Mouse (Mus musculus) induced T-regulatory cell, adult 2 months (primary cell): ENCODE measurements around the gene Hck.
A peak's percentile ranks its signal among the peaks of the same experiment; 100 is the strongest.

Source experiments
- DNase-seq: peaks from one replicate; pipeline ENCODE4 v3.0.0-alpha.2; 2012; ENCODE audit warnings: low read depth

Gene Hck

DNA sequence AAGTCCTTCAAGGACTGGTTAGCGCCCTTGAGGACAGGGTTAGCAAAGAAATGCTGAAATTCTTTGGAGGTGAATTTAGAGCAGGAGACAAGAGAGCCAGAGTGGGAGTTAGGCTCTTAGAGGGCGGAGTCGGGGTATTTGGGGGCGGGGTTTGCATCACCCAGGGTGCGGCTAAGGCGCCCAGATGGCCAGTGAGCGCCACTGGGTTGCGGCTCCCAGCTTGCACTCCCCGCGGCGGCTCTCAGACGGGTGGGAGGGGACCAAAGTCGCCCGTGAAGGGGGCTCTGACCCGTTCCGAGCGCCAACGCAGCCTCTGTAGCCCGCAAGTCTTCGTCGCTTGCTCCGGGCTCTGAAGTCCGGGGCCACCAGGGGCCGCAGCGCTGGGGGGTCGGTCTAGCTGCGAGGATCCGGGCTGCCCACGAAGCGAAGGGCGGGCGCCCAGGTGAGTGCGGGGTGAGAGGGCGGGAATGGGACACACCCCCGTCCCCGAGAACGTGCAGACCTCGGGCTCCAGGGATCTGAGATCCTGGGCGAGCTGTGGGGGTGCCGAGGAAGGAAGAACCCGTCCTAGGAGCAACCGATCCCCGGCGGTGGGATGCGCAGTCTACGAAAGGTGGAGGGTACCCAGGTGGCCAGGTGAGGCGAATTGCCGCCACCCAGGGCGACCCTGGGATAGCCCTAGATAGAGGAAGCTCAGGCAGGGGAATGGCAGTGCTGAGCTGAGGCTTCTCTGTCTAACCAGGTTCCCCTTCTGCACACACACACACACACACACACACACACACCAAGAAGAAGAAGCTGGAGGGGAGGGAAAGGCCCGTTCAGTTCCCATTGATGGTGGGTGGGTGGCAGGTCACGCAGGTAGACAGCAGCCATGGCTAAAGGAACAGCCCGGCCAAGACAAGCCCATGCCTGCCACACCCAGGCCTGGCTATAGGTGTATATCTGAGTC is at the start of gene Hck:
Gene Hck (plus strand): TSS at position 156 of the 952 bp plus-strand sequence.
- DNase-seq = peak; percentile 11

GRCm38 (mm10) chr2:153060216-153060615 is 48.1 kb upstream of the Hck start:
- no peak for DNase-seq

DNA sequence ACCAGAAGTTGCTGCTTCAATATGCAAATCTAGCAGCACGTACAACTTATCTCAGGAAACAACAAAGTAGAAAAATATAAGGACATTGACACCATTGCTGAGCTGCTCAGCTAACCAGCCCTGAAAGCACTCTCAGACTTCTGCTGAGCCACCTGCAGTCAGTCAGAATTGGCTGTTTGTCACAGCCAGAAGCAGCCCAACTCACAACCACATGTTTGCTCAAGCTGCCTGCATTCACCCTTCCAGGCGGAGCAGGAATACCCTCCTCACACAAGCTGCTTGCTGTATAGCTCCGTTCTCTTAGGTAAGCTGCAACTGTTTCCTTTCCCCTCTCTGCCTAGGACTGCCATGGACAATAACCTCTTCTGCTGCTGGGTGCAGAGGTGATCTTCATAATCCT is 44.9 kb upstream of the Hck start:
- no peak for DNase-seq

DNA sequence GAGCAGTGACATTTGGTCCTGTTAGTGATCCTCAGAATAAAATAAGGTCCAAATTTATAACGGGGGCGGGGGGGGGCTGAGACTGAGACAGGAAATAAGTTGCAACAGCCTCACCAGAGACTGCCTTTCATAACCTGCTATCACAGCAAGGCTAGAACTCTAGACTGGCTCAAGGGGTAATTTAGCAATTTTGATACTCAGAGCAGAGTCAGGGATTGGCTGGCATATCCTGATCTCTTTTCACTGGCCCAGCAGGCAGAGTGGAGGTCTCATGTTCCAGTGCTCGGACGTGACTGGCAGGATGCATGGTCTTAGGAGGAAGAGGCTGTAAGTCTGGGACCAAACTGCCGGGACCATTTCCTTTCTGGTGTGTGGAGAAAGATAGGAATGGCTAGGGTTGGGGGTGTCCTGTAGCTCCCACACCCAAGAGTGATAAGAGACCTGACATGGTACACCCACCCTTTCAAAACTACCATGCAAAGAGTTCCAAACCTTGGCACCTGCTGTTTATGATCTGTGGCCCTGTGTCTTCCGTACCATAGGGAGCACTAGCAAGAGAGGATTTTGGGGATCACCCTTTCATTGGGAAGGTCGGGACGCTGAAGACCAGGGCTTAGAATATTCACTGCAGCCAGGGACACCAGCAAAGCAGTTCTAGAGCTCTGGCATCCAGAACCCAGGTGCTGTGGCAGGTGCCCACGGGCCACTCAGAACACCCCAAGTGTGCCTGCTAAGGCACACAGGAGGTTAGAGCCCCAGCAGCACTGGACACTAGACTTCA is 43.9 kb upstream of the Hck start:
- no peak for DNase-seq

- no peak for DNase-seq
Observed at GRCm38 (mm10) chr2:153065747-153066508, 42.3 kb upstream of the Hck start, which contains the start of gene Ccm2l. Gene Ccm2l, plus strand, starts transcription at chr2:153065955.

- no peak for DNase-seq
Observed at GRCm38 (mm10) chr2:153066991-153067390, 41.3 kb upstream of the Hck start.

GRCm38 (mm10) chr2:153070762-153071490 is 37.3 kb upstream of the Hck start:
- peak; percentile 8 for DNase-seq

GRCm38 (mm10) chr2:153071491-153072184 is 36.6 kb upstream of the Hck start:
- no peak for DNase-seq

DNA sequence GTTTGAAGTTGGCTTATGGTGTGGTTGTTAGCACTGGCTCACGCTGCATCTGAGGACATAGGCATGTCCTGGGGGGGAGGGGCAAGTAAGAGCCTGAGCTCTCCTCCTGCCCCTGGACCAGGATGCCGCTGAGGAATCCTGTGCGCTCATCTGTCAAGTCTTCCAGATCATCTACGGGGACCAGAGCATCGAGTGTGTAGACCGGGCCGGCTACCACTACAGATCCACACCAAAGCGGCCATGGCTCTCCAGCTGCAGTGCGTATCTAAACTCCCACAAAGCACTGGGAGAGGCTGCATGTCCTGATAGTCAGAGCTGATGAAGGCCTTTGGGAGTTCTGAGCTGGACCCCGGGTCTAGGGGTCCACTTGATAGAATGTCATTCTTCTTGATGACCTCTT is 33.6 kb upstream of the Hck start:
- no peak for DNase-seq

DNA sequence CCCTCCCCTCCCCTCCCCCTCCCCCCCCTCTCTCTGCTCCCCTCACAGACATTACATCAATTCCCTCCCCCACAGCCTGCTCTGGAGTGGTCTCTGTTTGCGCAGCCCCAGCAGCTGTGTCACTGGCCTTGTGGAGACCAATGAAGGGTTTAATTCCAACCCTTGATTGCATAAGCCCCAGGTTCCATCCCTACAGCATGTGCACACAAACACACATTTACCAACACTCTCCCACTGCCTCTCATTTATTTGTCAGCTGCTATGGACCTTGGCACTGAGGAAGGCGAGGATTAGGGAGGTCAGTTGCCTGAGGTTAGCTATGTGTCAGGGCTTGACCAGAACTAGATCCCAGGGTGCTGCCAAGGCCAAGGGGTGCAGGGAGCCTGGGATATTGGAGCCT is 32.3 kb upstream of the Hck start:
- no peak for DNase-seq

DNA sequence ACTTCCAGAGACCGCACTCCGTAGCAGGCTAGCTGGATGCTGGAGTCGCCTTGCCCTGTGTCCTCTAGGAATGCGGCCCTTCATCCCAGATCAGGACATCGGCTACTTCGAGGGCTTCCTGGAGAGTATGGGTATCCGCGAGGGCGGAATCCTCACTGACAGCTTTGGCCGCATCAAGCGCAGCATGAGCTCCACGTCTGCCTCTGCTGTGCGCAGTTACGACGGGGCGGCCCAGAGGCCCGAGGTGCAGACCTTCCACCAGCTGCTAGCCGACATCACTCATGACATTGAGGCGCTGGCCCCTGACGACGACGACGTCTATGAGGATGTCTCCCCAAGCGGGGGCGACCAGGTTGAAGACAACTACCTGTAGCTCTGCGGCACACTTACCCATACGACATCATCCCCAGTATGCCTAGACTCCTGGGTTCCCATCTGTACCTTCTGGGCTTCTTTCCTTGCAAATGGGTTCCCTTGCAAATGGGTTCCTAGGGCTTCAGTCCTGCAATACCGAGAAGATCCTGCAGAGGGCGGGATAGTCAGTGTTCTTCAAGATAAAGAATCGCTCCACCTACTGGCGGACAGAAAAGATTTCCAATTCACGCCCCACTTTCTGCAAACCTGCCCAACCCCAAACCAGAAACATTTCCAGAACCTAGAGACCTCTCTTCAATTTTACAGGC is 27.3 kb upstream of the Hck start:
- DNase-seq = peak; percentile 93

GRCm38 (mm10) chr2:153081866-153082265 is 26.4 kb upstream of the Hck start:
- DNase-seq = no peak

DNA sequence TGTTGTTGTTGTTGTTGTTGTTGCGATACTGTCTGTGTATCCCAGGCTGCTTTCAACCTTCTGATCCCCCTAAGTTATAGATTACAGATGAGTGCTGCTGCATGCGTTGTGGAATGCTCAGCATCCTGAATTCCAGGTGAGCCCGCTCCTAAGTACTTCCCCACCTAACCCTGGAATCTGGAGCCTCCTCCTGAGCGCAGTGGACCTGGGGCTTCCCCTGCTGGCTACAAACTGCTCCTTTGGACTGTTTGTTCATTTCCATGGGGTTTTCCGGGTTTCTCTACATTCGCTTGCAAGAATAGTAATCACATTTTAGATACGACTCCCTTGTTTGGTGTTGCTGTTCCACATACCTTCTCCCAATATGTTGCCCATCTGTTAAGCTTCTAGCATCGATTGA is 25.0 kb upstream of the Hck start:
- no peak for DNase-seq

DNA sequence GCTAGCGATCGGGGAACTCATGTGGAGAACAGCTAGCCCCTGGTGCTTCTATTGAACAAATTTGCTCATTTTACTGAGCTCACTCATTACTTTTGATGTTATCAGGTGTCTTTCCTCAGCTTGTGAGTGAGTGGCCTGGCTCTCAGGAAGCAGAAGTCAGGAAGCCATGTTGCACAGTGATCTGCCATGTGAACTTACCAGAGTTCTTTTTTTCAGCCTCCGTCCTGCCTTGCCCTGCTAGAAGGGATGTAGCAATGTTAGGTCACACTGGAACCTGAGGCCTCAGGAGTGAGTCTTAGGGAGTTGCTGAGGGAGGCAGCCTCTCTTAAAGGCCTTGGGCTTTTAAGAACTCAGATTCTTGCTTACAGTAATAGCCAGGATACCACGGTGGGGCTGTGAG is 24.4 kb upstream of the Hck start:
- DNase-seq = no peak

- DNase-seq = no peak
Observed at GRCm38 (mm10) chr2:153084261-153084976, 23.8 kb upstream of the Hck start.

- DNase-seq = no peak
Observed at GRCm38 (mm10) chr2:153085556-153085955, 22.7 kb upstream of the Hck start.

GRCm38 (mm10) chr2:153086166-153086565 is 22.1 kb upstream of the Hck start:
- no peak for DNase-seq

GRCm38 (mm10) chr2:153087091-153087490 is 21.2 kb upstream of the Hck start:
- no peak for DNase-seq

DNA sequence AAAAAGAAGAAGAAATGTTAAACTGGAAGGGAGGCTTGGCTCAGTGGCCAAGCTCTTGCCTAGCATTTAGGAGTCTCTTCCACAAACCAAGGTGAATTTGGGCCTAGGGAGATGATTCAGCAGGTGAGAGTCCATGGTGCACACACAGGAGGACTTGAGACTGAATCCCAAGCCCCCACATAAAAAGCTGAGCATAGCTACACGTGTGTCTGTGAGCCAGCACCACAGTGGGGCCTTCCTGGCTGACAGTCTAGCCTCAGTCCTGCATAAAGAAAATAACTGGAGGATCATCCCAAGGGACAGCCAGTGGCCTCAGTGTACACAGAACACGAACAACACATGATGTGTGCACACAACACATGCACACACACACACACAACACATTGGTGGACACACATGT is 19.0 kb upstream of the Hck start:
- DNase-seq = no peak
